Mouse (Mus musculus) small intestine, adult 2 months (tissue): ENCODE data around the gene Msi2.

ENCODE experiments used
- CTCF ChIP-seq: fragments of 200-500 bp; IDR thresholded peaks from 2 replicates; pipeline ENCODE4 v1.5.1; 2012; ENCODE audit warnings: low read depth, mild to moderate bottlenecking, control low read depth, inconsistent platforms, low read length, moderate library complexity, mixed read lengths; ENCODE audit not compliant: insufficient replicate concordance, insufficient read length; ENCODE audit errors: extremely low read depth
- POLR2A ChIP-seq: fragments of 200-500 bp; IDR thresholded peaks from 2 replicates; pipeline ENCODE4 v1.6.1; 2012; ENCODE audit warnings: low read depth, mild to moderate bottlenecking, control low read depth, inconsistent platforms, low read length, moderate library complexity

GRCm38 (mm10) chr11:88526711-88527110, 191.6 kb downstream of the Msi2 start:
- no peak for TF ChIP-seq CTCF
- no peak for TF ChIP-seq POLR2A
